20 mouse cellular contexts compared by ENCODE assay signal in the genomic region with DNA sequence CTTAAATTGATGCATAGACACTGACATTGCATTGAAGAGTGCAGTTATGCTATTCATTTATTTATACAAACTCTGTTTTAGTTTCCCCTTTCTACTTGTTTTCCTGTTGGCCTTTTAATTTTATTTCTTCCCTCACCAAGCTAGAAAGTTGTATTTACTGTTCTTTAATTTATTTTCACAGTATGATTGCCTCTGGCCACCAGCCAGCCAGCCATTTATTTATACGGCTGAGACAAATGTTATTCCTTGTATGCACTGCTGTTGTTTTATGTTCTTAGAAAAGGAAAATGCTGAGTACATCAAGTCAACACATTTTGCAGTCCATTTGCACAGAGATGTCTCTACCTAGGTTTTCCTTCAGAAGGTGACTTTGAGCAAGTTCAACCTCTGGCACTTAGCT.
DNase-seq lines count a peak whose midpoint lies in the region; ATAC-seq lines count a peak whose summit lies in the region.
"Had no signal": no experiment of that assay in that cellular context is flagged by ENCODE, and none has a peak within 500 bp of the region (broad histone marks: within the 10 kb centered on the region; RNA-seq: fewer than 3 reads in every experiment).

No protein-coding gene starts in this region.

- DNase-seq in heart, adult 11 months, result peak; percentile 12
- DNase-seq in heart, adult 9 months (ENCODE audit: low spot score in 2 of 2), result no peak
- DNase-seq in kidney, postnatal 4 days, result peak; percentile 65
- no peak for DNase-seq in kidney, postnatal 25 days
- DNase-seq in right cerebral cortex, postnatal 10 days (ENCODE audit: low spot score in 2 of 2), result peak; percentile 31 to 32
- no peak for DNase-seq in right cerebral cortex, adult 18-20 months
- DNase-seq: adrenal gland, postnatal 14 days; cerebellum, adult 18-20 months; gastrocnemius, adult 2 months; gastrocnemius, postnatal 36 days; heart, adult 2 months; heart, postnatal 10 days; kidney, adult 2 months; layer of hippocampus, postnatal 36 days; liver; lung, adult 2 months; lung, postnatal 14 days; thymus, postnatal 14 days had no signal

- no peak for ATAC-seq in megakaryocyte progenitor cell, adult 5-6 weeks (replicated peaks; ENCODE audit: poor library complexity)
- ATAC-seq: CD4-positive, CD25-positive, alpha-beta regulatory T cell, adult 4 months had no signal

Comparison
In these comparisons a context has a peak if more than half of its experiments do, and no peak if none do; other contexts are left out.
1. DNase-seq: peak in heart, adult 11 months (single experiment), kidney, postnatal 4 days (2 of 2) and right cerebral cortex, postnatal 10 days (2 of 2); none in heart, adult 9 months (0 of 2), kidney, postnatal 25 days (0 of 2) and right cerebral cortex, adult 18-20 months (single experiment).